Mouse (Mus musculus) frontal cortex, postnatal 14 days (tissue): ENCODE data around the gene Plcb2.

Experiments
- DNase-seq, 2 experiments: peaks; one replicate each; pipeline ENCODE4 v3.0.0; 2022; ENCODE audit warnings: low spot score in 2 of 2

The Plcb2 gene

GRCm38 (mm10) chr2:118751896-118752791 lies 23.9 kb upstream of the Plcb2 start:
- no peak for DNase-seq

DNA sequence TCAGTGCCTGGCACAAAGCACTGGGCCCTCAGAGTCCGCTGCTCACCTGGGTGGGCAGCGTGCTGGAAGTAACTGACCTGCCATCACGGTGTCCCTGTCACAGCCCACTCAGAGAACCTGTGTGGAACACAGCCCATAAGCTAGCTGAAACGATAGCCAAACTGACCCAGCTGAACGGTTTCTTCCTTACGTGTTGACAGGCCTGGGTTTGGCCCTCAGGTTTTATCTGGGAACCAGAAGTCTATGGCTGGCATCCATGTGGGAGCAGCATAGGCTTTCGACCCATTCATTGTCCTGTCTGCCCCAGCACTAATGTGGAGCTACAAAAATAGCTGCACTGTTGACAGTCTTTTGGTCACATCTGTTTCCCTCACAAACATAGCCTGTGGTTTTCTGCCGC lies 22.2 kb upstream of the Plcb2 start:
- no peak for DNase-seq

- DNase-seq = no peak
Observed at GRCm38 (mm10) chr2:118749341-118749884, 21.2 kb upstream of the Plcb2 start.

DNA sequence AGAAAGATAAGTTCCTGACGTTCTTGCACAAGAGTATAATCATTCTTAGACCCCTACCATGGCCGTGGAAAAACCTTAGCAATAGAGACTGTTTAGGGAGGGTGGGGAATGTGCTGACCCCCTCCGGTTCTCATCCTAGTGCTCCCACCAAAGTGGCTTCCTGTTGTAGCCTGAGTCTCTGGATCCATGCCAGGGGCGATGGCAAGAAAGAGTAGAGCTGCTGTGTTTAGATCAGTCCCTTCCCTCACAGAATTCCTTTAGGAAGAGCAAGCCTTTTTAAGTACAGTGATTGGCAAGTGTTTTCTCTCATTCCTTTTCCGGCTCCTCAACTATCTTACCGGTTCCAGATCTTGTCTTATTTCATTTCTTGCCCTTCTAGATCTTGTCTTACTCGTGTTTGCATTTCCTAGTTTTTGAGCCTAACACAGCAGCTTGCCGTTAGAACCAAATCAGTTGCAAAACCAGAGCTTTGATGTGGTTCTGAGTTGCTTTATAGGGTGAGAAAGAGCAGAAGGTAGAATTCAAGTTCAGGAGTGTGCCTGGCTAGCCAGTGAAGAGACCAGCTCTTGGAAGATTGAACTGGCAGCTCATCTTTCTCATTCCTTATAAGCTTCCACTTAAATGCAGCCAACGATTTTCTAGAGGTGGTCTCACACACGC lies 19.2 kb upstream of the Plcb2 start:
- no peak for DNase-seq

DNA sequence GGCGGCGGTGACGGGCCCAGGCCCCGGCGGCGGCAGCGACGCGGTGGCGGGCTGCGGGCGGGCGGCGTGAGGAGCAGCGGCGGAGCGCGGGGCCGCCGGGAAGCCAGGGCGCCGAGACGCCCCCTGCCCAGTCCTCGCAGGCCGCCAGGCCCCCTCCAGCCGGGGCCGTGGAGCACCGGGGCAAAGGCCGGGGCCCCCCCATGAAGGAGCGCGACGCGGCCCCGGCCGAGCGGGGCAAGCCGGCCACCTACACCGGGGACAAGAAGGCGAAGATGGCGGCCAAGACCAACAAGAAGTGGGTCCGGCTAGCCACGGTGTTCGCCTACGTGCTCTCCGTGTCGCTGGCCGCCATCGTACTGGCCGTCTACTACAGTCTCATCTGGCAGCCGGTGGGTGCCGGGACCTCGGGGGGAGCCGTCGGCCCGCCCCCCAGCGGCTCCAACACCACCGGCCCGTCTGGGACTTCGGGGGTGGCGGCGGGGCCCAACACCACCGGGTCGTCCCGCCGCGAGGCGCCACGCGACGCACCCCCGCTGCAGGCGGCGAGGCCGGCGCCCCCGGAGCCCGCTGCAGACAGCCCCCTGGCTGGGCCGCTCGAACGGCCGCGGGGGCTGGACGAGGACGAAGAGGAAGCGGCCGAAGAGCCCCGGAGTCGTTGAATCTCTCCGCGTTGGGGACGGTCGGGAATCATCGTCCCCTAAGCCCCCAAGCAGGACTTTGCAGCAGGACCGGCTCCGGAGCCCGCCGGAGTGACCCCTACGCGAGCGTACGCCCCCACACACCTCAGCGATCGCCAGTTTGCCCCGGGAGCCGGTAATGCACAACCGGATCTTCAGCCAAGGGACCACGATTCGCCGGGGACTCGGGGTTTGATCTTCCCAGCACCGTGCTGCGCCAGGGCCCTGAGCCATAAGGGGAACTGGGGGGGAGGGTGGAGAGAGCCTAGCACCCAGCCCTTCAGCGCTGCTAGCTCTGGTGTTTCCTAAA lies 18.0 kb upstream of the Plcb2 start:
- peak in 1 of 2 experiments; percentile 6 for DNase-seq

GRCm38 (mm10) chr2:118745232-118745884 lies 17.1 kb upstream of the Plcb2 start, which contains the start of gene Inafm2:
Gene Inafm2 (plus strand): TSS chr2:118745758.
- DNase-seq = peak; percentile 84

GRCm38 (mm10) chr2:118744621-118745020 lies 16.4 kb upstream of the Plcb2 start:
- DNase-seq = no peak

DNA sequence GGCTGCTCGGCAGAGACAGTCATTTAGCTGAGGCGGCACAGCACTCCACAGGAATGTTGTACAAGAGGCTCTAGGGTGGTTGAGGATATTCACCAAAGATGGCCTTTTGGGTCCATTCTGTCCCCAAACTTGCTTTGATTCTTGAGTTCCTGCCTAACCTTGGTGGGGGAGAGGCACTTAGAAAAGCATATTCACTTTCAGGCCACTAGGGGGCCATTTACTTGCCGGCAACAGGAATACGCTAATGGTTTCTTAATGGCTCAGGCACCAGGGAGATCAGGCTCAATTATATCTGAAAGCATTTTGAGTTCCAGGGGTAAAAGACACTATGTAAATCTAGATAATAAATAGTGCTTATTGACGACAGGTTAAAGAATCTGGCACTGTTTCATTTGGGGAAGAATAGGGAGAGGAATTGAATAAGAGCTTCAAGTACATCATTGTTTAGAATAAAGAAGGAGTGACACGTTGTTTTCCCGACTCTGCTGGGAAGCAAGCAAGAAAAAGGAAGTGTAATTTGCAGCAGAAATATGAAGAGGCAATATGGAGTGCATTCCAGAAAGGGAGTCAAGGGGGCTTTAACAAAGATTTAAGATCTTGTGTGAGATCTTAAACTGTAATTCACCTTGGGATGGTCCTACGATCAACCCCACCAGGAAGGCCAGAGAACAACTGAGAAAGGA lies 15.2 kb upstream of the Plcb2 start:
- no peak for DNase-seq

DNA sequence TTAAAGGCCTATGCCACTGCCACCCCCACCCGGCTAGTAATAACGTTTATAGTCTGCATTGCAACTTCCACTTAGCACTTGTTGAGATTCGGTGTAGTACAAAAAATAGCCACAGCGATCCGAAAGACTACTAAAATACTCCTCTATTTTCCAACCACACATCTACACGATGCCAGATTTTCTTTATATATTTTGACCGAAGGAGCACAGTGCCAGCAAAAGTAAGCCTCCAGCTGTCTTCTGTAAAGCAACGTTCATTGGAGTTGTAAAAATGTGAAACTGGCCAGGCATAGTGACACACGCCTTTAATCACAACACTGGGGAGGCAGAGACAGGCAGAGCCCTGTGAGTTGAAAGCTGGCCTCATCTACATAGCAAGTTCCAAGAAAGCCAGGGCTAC lies 12.9 kb upstream of the Plcb2 start:
- no peak for DNase-seq

- DNase-seq = no peak
Observed at GRCm38 (mm10) chr2:118740341-118740740, 12.1 kb upstream of the Plcb2 start.

DNA sequence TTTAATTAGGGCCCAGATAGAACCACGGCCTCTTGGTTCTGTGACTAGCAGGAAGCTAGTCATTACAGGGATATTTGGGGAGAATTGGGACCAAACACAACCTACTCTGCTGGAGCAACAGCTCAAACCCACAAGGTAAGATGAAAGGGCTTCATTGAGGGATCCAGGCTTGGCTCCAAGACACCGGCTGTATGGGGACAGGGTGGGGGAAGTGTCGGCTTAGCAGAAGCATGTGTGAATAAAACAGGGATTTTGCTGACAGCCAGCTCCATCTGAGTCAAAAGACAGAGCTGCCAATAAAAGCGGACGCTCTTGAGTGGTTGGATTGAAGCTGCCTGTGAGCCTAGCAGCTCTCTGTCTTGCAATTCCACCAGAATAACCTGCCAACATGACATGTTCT lies 5.1 kb upstream of the Plcb2 start:
- no peak for DNase-seq

GRCm38 (mm10) chr2:118731981-118732380 lies 3.7 kb upstream of the Plcb2 start:
- DNase-seq = no peak

DNA sequence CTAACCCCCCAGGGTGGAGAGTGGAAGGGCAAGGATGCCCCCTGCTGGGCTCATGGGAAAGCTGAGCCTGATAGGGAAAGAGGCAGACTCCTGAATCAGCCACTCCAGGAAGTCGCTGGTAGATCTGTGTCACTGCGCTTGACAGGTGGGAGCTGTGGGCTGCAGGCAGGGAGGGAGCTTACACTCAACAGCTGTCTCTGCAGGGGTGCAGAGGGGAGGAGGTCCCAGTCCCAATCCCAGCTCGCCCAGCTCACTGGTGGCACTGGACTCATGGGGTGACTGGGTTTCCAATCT lies 2.3 kb upstream of the Plcb2 start:
- DNase-seq = peak; percentile 58 to 72

- DNase-seq = peak in 1 of 2 experiments; percentile 3
Observed at GRCm38 (mm10) chr2:118729816-118730621, 1.8 kb upstream of the Plcb2 start.

GRCm38 (mm10) chr2:118729194-118729593 lies 956 bp upstream of the Plcb2 start:
- DNase-seq = peak in 1 of 2 experiments; percentile 4

DNA sequence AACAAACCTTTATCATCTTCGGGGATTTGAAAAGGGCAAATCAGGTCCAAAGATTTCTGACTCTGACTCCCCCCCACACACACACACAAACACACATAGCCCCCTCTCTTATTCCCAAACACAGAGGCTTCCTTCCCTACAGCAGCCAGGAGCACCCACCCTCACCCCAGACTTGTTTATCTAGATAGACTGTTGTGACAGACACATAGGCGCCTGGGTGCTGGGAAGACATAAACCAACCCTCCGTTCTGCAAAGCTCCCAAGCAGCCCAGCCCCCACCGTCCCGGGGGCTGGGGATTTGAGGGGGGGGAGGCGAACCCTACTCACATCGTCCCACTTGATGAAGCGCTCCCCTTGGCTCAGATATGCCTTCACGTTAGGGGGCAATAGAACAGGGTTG lies 327 bp downstream of the Plcb2 start:
- DNase-seq = no peak

DNA sequence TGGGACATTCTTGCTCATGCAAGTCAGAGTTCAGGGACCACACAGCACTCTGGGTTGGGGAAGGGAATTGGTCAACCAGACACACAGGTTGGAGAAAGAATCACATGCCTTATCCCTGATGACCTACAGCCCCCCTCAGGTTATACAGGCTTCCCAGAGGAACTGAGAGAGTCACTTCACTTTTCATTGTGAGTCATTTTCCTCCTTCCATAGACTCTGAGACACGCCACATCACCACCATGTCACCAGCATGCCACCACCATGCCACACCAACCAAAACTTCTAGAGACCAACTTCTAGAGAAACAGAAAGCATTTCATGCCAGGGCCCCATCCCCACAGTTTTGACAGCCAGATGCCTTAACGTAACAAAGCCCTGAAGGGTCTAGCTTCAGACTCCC lies 1.4 kb downstream of the Plcb2 start:
- peak in 1 of 2 experiments; percentile 1 for DNase-seq

DNA sequence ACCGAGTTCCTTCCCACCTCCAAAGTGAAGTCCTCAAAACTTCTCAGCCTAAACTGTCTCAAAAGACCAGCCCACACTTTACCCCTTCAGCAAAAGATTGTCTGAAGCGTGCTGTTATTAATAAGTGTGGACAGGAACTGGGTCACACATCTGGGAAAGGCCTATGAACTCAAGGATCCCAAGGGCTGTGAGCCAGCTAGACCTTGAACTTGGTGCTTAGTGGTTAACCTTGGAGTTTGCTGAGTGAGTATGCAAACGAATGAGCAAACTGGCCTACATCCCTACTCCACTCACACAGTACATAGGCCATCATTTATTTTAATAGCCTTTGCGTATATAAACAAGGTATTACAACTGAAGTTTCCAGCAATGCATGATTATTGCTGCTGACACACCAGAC lies 2.7 kb downstream of the Plcb2 start:
- no peak for DNase-seq

DNA sequence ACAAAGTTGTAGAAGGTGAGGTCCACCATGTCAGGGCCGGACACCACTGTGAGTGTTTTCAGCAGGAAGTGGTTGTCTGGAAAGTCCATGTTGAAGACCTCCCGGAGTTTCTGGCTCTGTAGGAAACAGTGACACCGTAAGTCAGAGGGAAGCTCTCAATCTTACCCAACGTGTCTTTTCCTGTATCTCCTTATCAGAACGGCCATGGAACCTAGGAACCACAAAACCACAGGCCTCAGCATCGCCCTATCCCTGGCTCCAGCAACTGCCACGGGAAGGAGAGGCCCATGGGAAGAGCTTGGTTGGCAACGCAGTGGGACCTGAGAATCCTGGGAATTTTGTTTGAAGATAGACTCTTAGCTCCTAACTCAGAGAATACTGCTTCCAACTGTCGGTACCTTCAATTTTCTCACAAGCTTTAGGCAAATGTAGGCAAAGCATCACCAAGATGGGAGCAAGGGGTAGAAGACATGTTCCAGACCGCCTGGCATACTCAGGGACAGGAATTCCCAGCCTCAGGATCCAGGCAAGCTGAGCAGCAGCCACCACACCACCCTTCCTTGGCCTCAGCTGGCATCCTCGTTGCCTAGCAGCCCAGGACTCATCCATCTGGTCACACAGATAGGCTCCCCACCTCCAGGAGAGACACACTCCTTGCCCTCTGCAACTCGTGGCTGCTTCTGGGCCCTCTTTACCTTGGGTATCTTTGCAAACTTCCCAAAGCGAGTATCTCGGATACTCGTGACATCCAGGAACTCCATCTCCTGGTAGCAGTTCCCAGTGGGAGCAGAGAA lies 4.3 kb downstream of the Plcb2 start:
- peak in 1 of 2 experiments; percentile 2 for DNase-seq
